Mouse (Mus musculus) bone marrow macrophage, adult 2 months (primary cell): ENCODE measurements around the gene Cog4.

Source experiments
- CTCF ChIP-seq: IDR thresholded peaks from 2 replicates; pipeline ENCODE4 v1.5.1; 2012; ENCODE audit warnings: low read depth, mild to moderate bottlenecking, low read length, moderate library complexity
- POLR2A ChIP-seq: IDR thresholded peaks from 2 replicates; pipeline ENCODE4 v1.6.1; 2012; ENCODE audit warnings: mild to moderate bottlenecking, low read depth, low read length, borderline replicate concordance

GRCm38 (mm10) chr8:110810481-110811065, 35.8 kb upstream of the Cog4 start:
- TF ChIP-seq CTCF (no peak), POLR2A (no peak)
